Mouse (Mus musculus) lung, postnatal 4 days (tissue): ENCODE data around the gene Aurkb.

ENCODE experiments used
- DNase-seq, 2 experiments: peaks; one replicate each; pipeline ENCODE4 v3.0.0; 2021

The Aurkb gene

GRCm38 (mm10) chr11:69064259-69065133 is 19.0 kb downstream of the Aurkb start:
- no peak for DNase-seq

GRCm38 (mm10) chr11:69065394-69065925 is 20.0 kb downstream of the Aurkb start:
- DNase-seq, result no peak

- DNase-seq, result peak; percentile 30 to 54
Measured at GRCm38 (mm10) chr11:69066163-69066861, 20.9 kb downstream of the Aurkb start.

- peak; percentile 87 to 91 for DNase-seq
Measured at GRCm38 (mm10) chr11:69066956-69067355, 21.5 kb downstream of the Aurkb start.

GRCm38 (mm10) chr11:69067601-69068000 is 22.2 kb downstream of the Aurkb start:
- peak; percentile 18 to 57 for DNase-seq

- no peak for DNase-seq
Measured at GRCm38 (mm10) chr11:69070093-69070492, 24.6 kb downstream of the Aurkb start.

GRCm38 (mm10) chr11:69070590-69071222 is 25.3 kb downstream of the Aurkb start, which contains the start of gene Tmem107:
TSS of gene Tmem107 (plus strand) at chr11:69070806.
- DNase-seq, result peak; percentile 95 to 96

GRCm38 (mm10) chr11:69071262-69071661 is 25.8 kb downstream of the Aurkb start:
- DNase-seq, result no peak

GRCm38 (mm10) chr11:69072234-69072633 is 26.8 kb downstream of the Aurkb start:
- DNase-seq, result no peak

- no peak for DNase-seq
Measured at GRCm38 (mm10) chr11:69072666-69073064, 27.2 kb downstream of the Aurkb start.

GRCm38 (mm10) chr11:69073065-69073888 is 27.8 kb downstream of the Aurkb start:
- peak; percentile 76 to 86 for DNase-seq

- no peak for DNase-seq
Measured at GRCm38 (mm10) chr11:69073951-69074775, 28.7 kb downstream of the Aurkb start.

GRCm38 (mm10) chr11:69074776-69075069 is 29.3 kb downstream of the Aurkb start:
- DNase-seq, result no peak

GRCm38 (mm10) chr11:69075764-69076479 is 30.5 kb downstream of the Aurkb start:
- DNase-seq, result peak in 1 of 2 experiments; percentile 6

- DNase-seq, result no peak
Measured at GRCm38 (mm10) chr11:69076572-69076971, 31.1 kb downstream of the Aurkb start.

GRCm38 (mm10) chr11:69077316-69077715 is 31.9 kb downstream of the Aurkb start:
- no peak for DNase-seq

- DNase-seq, result no peak
Measured at GRCm38 (mm10) chr11:69078041-69078440, 32.6 kb downstream of the Aurkb start.

- DNase-seq, result peak; percentile 39
Measured at GRCm38 (mm10) chr11:69078805-69079438, 33.5 kb downstream of the Aurkb start.

GRCm38 (mm10) chr11:69080102-69080854 is 34.8 kb downstream of the Aurkb start:
- DNase-seq, result peak in 1 of 2 experiments; percentile 15

- DNase-seq, result no peak
Measured at GRCm38 (mm10) chr11:69080855-69081222, 35.4 kb downstream of the Aurkb start.
